Mouse (Mus musculus) CH12.LX (cell line): ENCODE data around the gene Atg4b. TPM values are rescaled to one million over a fixed set of nuclear protein-coding genes. Genes with fewer than 3 reads are reported as not detected.

Experiments
- DNase-seq: peaks from one replicate; pipeline ENCODE4 v3.0.0-alpha.2; 2013; ENCODE audit errors: extremely low read depth
- H3K27ac ChIP-seq: 2 replicates; pipeline ENCODE4 v1.5.1; 2012; ENCODE audit warnings: low read depth, mild to moderate bottlenecking, control low read depth, moderate library complexity; ENCODE audit not compliant: insufficient read depth
- H3K27me3 ChIP-seq: replicated peaks from 2 replicates; pipeline ENCODE3; 2012; ENCODE audit warnings: inconsistent platforms
- H3K36me3 ChIP-seq, 2 experiments: replicated peaks in 1 of 2; 2 replicates each; pipeline versions ENCODE3 to v1.6.1; 2012; ENCODE audit warnings: inconsistent platforms in 1 of 2, low read length in 1 of 2, mild to moderate bottlenecking in 1 of 2, mixed read lengths in 1 of 2, moderate library complexity in 1 of 2; ENCODE audit not compliant: control insufficient read depth in 1 of 2, insufficient read depth in 1 of 2
- H3K4me1 ChIP-seq, 2 experiments: 2 replicates each; pipeline ENCODE4 v1.6.1; 2012; ENCODE audit warnings: inconsistent platforms in 1 of 2, moderate library complexity in 1 of 2; ENCODE audit not compliant: insufficient read depth in 2 of 2, control insufficient read depth in 1 of 2
- H3K4me2 ChIP-seq: 2 replicates; pipeline ENCODE4 v1.6.1; 2012; ENCODE audit warnings: low read depth, mild to moderate bottlenecking, control low read depth; ENCODE audit not compliant: poor library complexity, insufficient read depth, severe bottlenecking
- H3K4me3 ChIP-seq, 3 experiments: fragments of 150-350 bp in 1 of 3; sonication (generic) in 1 of 3; replicated peaks in 1 of 3; 2 replicates each; pipeline versions ENCODE3 to v1.5.1; 2011 to 2012; ENCODE audit warnings: low read depth in 2 of 3, low read length in 2 of 3, mild to moderate bottlenecking in 2 of 3, moderate library complexity in 2 of 3, control low read depth in 1 of 3, improper control_type of control experiment in 1 of 3, inconsistent platforms in 1 of 3, mixed read lengths in 1 of 3; ENCODE audit not compliant: poor library complexity in 1 of 3
- H3K79me2 ChIP-seq: replicated peaks from 2 replicates; pipeline ENCODE4 v1.6.1; 2012; ENCODE audit warnings: mild to moderate bottlenecking, moderate library complexity; ENCODE audit not compliant: control insufficient read depth, poor library complexity, insufficient read depth, severe bottlenecking; ENCODE audit errors: extremely low read depth
- H3K9ac ChIP-seq: 2 replicates; pipeline ENCODE4 v1.6.1; 2012; ENCODE audit warnings: low read depth, mild to moderate bottlenecking, control low read depth, moderate library complexity; ENCODE audit not compliant: insufficient read depth
- H3K9me3 ChIP-seq: replicated peaks from 2 replicates; pipeline ENCODE3; 2012; ENCODE audit warnings: low read length, inconsistent platforms, mixed read lengths
- CHD2 ChIP-seq: IDR thresholded peaks from 2 replicates; pipeline ENCODE4 v1.6.1; 2011; ENCODE audit warnings: low read length, improper control_type of control experiment
- CTCF ChIP-seq, 2 experiments: IDR thresholded peaks in 1 of 2; conservative IDR thresholded peaks in 1 of 2; 2 replicates each; pipeline ENCODE4 v1.5.1; 2011 to 2012; ENCODE audit warnings: low read depth in 2 of 2, low read length in 2 of 2, improper control_type of control experiment in 1 of 2, inconsistent platforms in 1 of 2, mild to moderate bottlenecking in 1 of 2, moderate library complexity in 1 of 2
- E2F4 ChIP-seq: IDR thresholded peaks from 2 replicates; pipeline ENCODE4 v1.6.1; 2011; ENCODE audit warnings: low read depth, low read length, improper control_type of control experiment; ENCODE audit not compliant: insufficient replicate concordance
- ELF1 ChIP-seq: IDR thresholded peaks from 2 replicates; pipeline ENCODE4 v1.6.1; 2014; ENCODE audit warnings: low read depth, mild to moderate bottlenecking, inconsistent platforms, low read length, improper control_type of control experiment
- ETS1 ChIP-seq: conservative IDR thresholded peaks from 2 replicates; pipeline ENCODE4 v1.6.1; 2012; ENCODE audit warnings: low read depth, mild to moderate bottlenecking, inconsistent platforms, low read length, improper control_type of control experiment, moderate library complexity
- IRF4 ChIP-seq: IDR thresholded peaks from 2 replicates; pipeline ENCODE4 v1.6.1; 2014; ENCODE audit warnings: low read depth, mild to moderate bottlenecking, inconsistent platforms, low read length, improper control_type of control experiment
- JUND ChIP-seq: conservative IDR thresholded peaks from 2 replicates; pipeline ENCODE4 v1.6.1; 2011; ENCODE audit warnings: low read depth, low read length, improper control_type of control experiment
- KAT2A ChIP-seq: IDR thresholded peaks from 2 replicates; pipeline ENCODE4 v1.6.1; 2012; ENCODE audit warnings: low read length, improper control_type of control experiment, inconsistent platforms; ENCODE audit not compliant: insufficient replicate concordance
- MAX ChIP-seq: IDR thresholded peaks from 2 replicates; pipeline ENCODE4 v1.6.1; 2011; ENCODE audit warnings: low read length, improper control_type of control experiment
- MAZ ChIP-seq: IDR thresholded peaks from 2 replicates; pipeline ENCODE4 v1.6.1; 2012; ENCODE audit warnings: low read depth, mild to moderate bottlenecking, inconsistent platforms, low read length, improper control_type of control experiment, moderate library complexity
- MYC ChIP-seq: IDR thresholded peaks from 2 replicates; pipeline ENCODE4 v1.6.1; 2011; ENCODE audit warnings: low read depth, mild to moderate bottlenecking, improper control_type of control experiment, low read length
- NELFE ChIP-seq: IDR thresholded peaks from 2 replicates; pipeline ENCODE4 v1.6.1; 2011; ENCODE audit warnings: low read depth, low read length, improper control_type of control experiment
- POLR2A ChIP-seq: IDR thresholded peaks from 2 replicates; pipeline ENCODE4 v1.6.1; 2011; ENCODE audit warnings: low read depth, mild to moderate bottlenecking, improper control_type of control experiment, low read length
- RAD21 ChIP-seq: IDR thresholded peaks from 2 replicates; pipeline ENCODE4 v1.6.1; 2011; ENCODE audit warnings: low read depth, mild to moderate bottlenecking, low read length, improper control_type of control experiment, moderate library complexity
- TCF12 ChIP-seq: IDR thresholded peaks from 2 replicates; pipeline ENCODE4 v1.6.1; 2014; ENCODE audit warnings: low read depth, mild to moderate bottlenecking, inconsistent platforms, low read length, improper control_type of control experiment
- UBTF ChIP-seq: IDR thresholded peaks from 2 replicates; pipeline ENCODE4 v1.6.1; 2012; ENCODE audit warnings: low read depth, mild to moderate bottlenecking, inconsistent platforms, low read length, improper control_type of control experiment, moderate library complexity
- USF1 ChIP-seq: IDR thresholded peaks from 2 replicates; pipeline ENCODE4 v1.6.1; 2014; ENCODE audit warnings: low read depth, mild to moderate bottlenecking, inconsistent platforms, low read length, improper control_type of control experiment
- ZC3H11A ChIP-seq: IDR thresholded peaks from 2 replicates; pipeline ENCODE4 v1.6.1; 2012; ENCODE audit warnings: low read depth, mild to moderate bottlenecking, inconsistent platforms, low read length, improper control_type of control experiment
- ZMIZ1 ChIP-seq: IDR thresholded peaks from 2 replicates; pipeline ENCODE4 v1.6.1; 2012; ENCODE audit warnings: low read depth, mild to moderate bottlenecking, inconsistent platforms, low read length, improper control_type of control experiment
- dilution Hi-C: fragments of 300-500 bp; cut with MboI; formaldehyde crosslinking; loops from 2 replicates; pipeline ENCODE4 v1.14.3; 2020; ENCODE audit warnings: low sequenced_read_pairs; ENCODE audit not compliant: extremely low pct_unique_long_range_greater_than_20kb, extremely low pct_ligation_motif_present
- in situ Hi-C: fragments of 300-500 bp; cut with MboI; formaldehyde crosslinking; loops from 3 replicates; pipeline ENCODE4 v1.14.3; 2019; ENCODE audit warnings: low sequenced_read_pairs, low pct_ligation_motif_present, low pct_unique_long_range_greater_than_20kb, mixed read lengths
- polyA plus RNA-seq: library from polyadenylated mRNA; unstranded; fragments of >175 nt; gene quantifications from 2 replicates; pipeline ENCODE4 v1.2.1, GENCODE M21; 2012; ENCODE audit warnings: low read depth; ENCODE audit not compliant: insufficient read length
- total RNA-seq, 2 experiments: library from RNA; depleted of rRNA; stranded (reverse); fragments of 300-350 nt in 1 of 2; fragments of >200 nt in 1 of 2; gene quantifications; 2 replicates each; pipeline ENCODE4 v1.2.3; 2012 to 2014

Atg4b gene
- total and polyA plus RNA-seq, 3 experiments: 20.1 to 55.1 (median 21.4) TPM

DNA sequence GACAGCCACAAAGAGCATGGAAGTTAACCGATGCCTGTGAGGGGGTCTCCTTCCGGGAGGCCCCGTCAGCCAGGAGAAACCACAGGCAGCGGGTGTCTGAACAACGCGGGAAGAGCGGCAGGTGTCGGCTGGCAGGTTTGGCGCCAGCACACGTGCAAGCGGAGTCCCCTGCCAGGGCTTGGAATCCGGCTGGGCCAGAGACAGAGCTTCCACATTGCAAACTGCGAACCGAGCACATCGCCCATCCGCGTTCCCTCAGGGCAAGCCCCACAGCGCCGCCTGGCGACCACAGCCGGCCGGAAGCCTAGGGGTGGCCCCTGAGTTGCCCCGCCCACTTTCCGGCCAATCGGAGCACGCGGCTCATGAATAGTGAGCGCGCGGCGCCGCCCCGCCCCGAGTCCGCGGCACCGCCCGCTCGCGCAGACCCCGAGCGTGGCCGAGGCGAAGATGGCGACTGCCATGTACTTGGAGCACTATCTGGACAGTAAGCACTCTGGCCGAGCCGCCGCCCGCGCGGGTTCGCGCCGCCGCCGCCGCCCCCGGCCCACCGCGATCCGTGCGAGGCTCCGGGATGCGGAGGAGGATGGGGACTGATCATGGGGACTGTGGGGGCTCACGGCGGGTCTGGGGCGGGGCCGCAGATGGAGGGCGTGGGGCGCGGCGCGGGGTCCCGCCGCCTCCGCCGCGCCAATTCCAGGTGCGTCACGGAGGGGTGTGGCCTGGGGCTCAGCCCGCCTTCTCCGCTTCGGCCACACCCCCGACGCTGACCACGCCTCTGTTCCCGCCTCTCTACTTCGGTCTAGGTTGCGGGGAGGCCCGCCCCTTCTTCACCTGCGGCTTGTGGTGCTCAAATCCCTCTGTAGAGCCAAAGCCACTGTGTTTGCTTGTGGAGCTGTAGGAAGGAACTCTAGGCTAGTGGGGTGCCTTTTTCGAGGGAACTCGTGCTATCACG lies 52.5 kb downstream of the Atg4b start, which contains the start of gene Ing5 (continued):
- TF ChIP-seq RAD21 (peak; percentile 47), UBTF (0 out of 2 replicates have a peak, but pooled peaks have one; percentile 25), CTCF (conservative IDR thresholded peaks at IDR 0.05 in 1 of 2, IDR thresholded peaks at IDR 0.05 in 1 of 2; ENCODE audit: low read depth in 2 of 2, low read length in 2 of 2) (peak in 1 of 2 experiments; percentile 85; a peak in 2 of 4 replicates), KAT2A (0 out of 2 replicates have a peak, but pooled peaks have one; percentile 51), POLR2A (peak; percentile 82), ETS1 (peak; percentile 33; the same call in 1 of the 2 replicates), USF1 (no peak; the same call in 1 of the 2 replicates)

- peak overlapping the region; percentile 62 to 80 (median 73) for H3K4me3 ChIP-seq
- in situ Hi-C loops (no loop called here), dilution Hi-C loops (no loop called here)
- no peak overlapping the region for H3K27ac ChIP-seq
- H3K79me2 ChIP-seq: peaks cover 25% of the 10 kb centered on the region
- H3K4me2 ChIP-seq: peak overlapping the region; percentile 98
- H3K4me1 ChIP-seq: peaks cover 12 to 30% of the 10 kb centered on the region in 2 experiments; a peak in 3 of 4 replicates
- DNase-seq: no peak
- no peaks in the 10 kb centered on the region for H3K27me3 ChIP-seq
- H3K36me3 ChIP-seq: peaks cover 30 to 48% of the 10 kb centered on the region in 2 experiments
- H3K9ac ChIP-seq: peak overlapping the region; percentile 20
- TF ChIP-seq USF1 (no peak), MAZ (no peak), ZMIZ1 (no peak), UBTF (no peak), TCF12 (no peak), CHD2 (no peak), JUND (no peak), ELF1 (no peak), NELFE (no peak), ZC3H11A (no peak), MAX (no peak), E2F4 (no peak), IRF4 (no peak), MYC (no peak)
- H3K9me3 ChIP-seq: no peaks in the 10 kb centered on the region
Measured at GRCm38 (mm10) chr1:93804818-93805217, 53.5 kb downstream of the Atg4b start.
